Mouse (Mus musculus) MEL (cell line): ENCODE data around the gene Ctdsp2. TPM values are rescaled to one million over a fixed set of nuclear protein-coding genes. Genes with fewer than 3 reads are reported as not detected.

Source experiments
- DNase-seq: peaks from one replicate; pipeline ENCODE4 v3.0.0; 2011; ENCODE audit warnings: low read depth, low spot score
- H3K27ac ChIP-seq: 2 replicates; pipeline ENCODE4 v1.5.1; 2012; ENCODE audit warnings: low read depth, mild to moderate bottlenecking, control low read depth, low read length, moderate library complexity; ENCODE audit not compliant: control insufficient read depth
- H3K27me3 ChIP-seq, 2 experiments: fragments of 150-350 bp in 1 of 2; sonication (generic) in 1 of 2; 2 replicates each; pipeline ENCODE4 v1.6.1; 2012; ENCODE audit warnings: low read length in 2 of 2, mild to moderate bottlenecking in 2 of 2, improper control_type of control experiment in 1 of 2, moderate library complexity in 1 of 2; ENCODE audit not compliant: insufficient read depth in 2 of 2, control insufficient read depth in 1 of 2
- H3K36me3 ChIP-seq, 2 experiments: 2 replicates each; pipeline ENCODE4 v1.6.1; 2012 to 2014; ENCODE audit warnings: low read length in 2 of 2, improper control_type of control experiment in 1 of 2, inconsistent platforms in 1 of 2, mild to moderate bottlenecking in 1 of 2; ENCODE audit not compliant: insufficient read depth in 2 of 2, control insufficient read depth in 1 of 2
- H3K4me1 ChIP-seq, 2 experiments: fragments of 150-350 bp in 1 of 2; sonication (generic) in 1 of 2; 2 replicates each; pipeline ENCODE4 v1.6.1; 2012; ENCODE audit warnings: low read length in 2 of 2, improper control_type of control experiment in 1 of 2, mild to moderate bottlenecking in 1 of 2; ENCODE audit not compliant: insufficient read depth in 2 of 2, control insufficient read depth in 1 of 2
- H3K4me3 ChIP-seq, 2 experiments: fragments of 150-350 bp in 1 of 2; sonication (generic) in 1 of 2; 2 replicates each; pipeline ENCODE4 v1.5.1; 2012; ENCODE audit warnings: low read depth in 2 of 2, low read length in 2 of 2, mild to moderate bottlenecking in 2 of 2, moderate library complexity in 2 of 2, control low read depth in 1 of 2, improper control_type of control experiment in 1 of 2; ENCODE audit not compliant: control insufficient read depth in 1 of 2, insufficient read depth in 1 of 2
- H3K79me2 ChIP-seq: 2 replicates; pipeline ENCODE4 v1.6.1; 2012; ENCODE audit warnings: mild to moderate bottlenecking, low read length, moderate library complexity; ENCODE audit not compliant: control insufficient read depth, poor library complexity, insufficient read depth
- H3K9ac ChIP-seq: 2 replicates; pipeline ENCODE4 v1.6.1; 2012; ENCODE audit warnings: low read depth, mild to moderate bottlenecking, control low read depth, low read length, moderate library complexity; ENCODE audit not compliant: control insufficient read depth, poor library complexity, severe bottlenecking
- H3K9me3 ChIP-seq: fragments of 150-350 bp; sonication (generic); replicated peaks from 2 replicates; pipeline ENCODE4 v1.6.1; 2012; ENCODE audit warnings: mild to moderate bottlenecking, low read length, improper control_type of control experiment, moderate library complexity; ENCODE audit not compliant: insufficient read depth
- BHLHE40 ChIP-seq: IDR thresholded peaks from 2 replicates; pipeline ENCODE4 v1.6.1; 2012; ENCODE audit warnings: low read depth, mild to moderate bottlenecking, inconsistent platforms, low read length, improper control_type of control experiment, borderline replicate concordance
- CHD1 ChIP-seq: IDR thresholded peaks from 2 replicates; pipeline ENCODE4 v1.6.1; 2012; ENCODE audit warnings: low read depth, mild to moderate bottlenecking, inconsistent platforms, low read length, improper control_type of control experiment
- CHD2 ChIP-seq: IDR thresholded peaks from 2 replicates; pipeline ENCODE4 v1.6.1; 2011; ENCODE audit warnings: low read length, improper control_type of control experiment
- EP300 ChIP-seq, 2 experiments: IDR thresholded peaks; 2 replicates each; pipeline ENCODE4 v1.6.1; 2011; ENCODE audit warnings: improper control_type of control experiment in 2 of 2, low read length in 2 of 2, low read depth in 1 of 2, mild to moderate bottlenecking in 1 of 2
- JUND ChIP-seq: IDR thresholded peaks from 2 replicates; pipeline ENCODE4 v1.6.1; 2011; ENCODE audit warnings: low read depth, mild to moderate bottlenecking, improper control_type of control experiment, low read length
- MEF2A ChIP-seq: IDR thresholded peaks from 2 replicates; pipeline ENCODE4 v1.6.1; 2014; ENCODE audit warnings: low read depth, mild to moderate bottlenecking, inconsistent platforms, low read length, improper control_type of control experiment; ENCODE audit not compliant: poor library complexity, insufficient replicate concordance, severe bottlenecking; ENCODE audit errors: extremely low read depth
- MXI1 ChIP-seq: IDR thresholded peaks from 2 replicates; pipeline ENCODE4 v1.6.1; 2011; ENCODE audit warnings: mild to moderate bottlenecking, low read depth, low read length, improper control_type of control experiment
- MYB ChIP-seq: IDR thresholded peaks from 2 replicates; pipeline ENCODE4 v1.6.1; 2011; ENCODE audit warnings: mild to moderate bottlenecking, low read depth, low read length, improper control_type of control experiment
- MYC ChIP-seq: IDR thresholded peaks from 2 replicates; pipeline ENCODE4 v1.6.1; 2011; ENCODE audit warnings: low read depth, mild to moderate bottlenecking, low read length, improper control_type of control experiment, moderate library complexity
- POLR2A ChIP-seq, 2 experiments: IDR thresholded peaks; 2 replicates each; pipeline ENCODE4 v1.6.1; 2011 to 2012; ENCODE audit warnings: low read length in 2 of 2, mild to moderate bottlenecking in 2 of 2, control low read depth in 1 of 2, improper control_type of control experiment in 1 of 2, low read depth in 1 of 2, moderate library complexity in 1 of 2; ENCODE audit not compliant: control insufficient read depth in 1 of 2, insufficient read depth in 1 of 2, poor library complexity in 1 of 2
- POLR2AphosphoS5 ChIP-seq: IDR thresholded peaks from 2 replicates; pipeline ENCODE4 v1.6.1; 2012; ENCODE audit warnings: low read depth, borderline replicate concordance, mild to moderate bottlenecking, inconsistent platforms, low read length, moderate library complexity, mixed read lengths
- SIN3A ChIP-seq: IDR thresholded peaks from 2 replicates; pipeline ENCODE4 v1.6.1; 2012; ENCODE audit warnings: low read length, improper control_type of control experiment, inconsistent platforms
- TBP ChIP-seq: IDR thresholded peaks from 2 replicates; pipeline ENCODE4 v1.8.0; 2011; ENCODE audit warnings: low read depth, low read length, improper control_type of control experiment
- UBTF ChIP-seq: IDR thresholded peaks from 2 replicates; pipeline ENCODE4 v1.6.1; 2012; ENCODE audit warnings: low read depth, mild to moderate bottlenecking, inconsistent platforms, low read length, improper control_type of control experiment, moderate library complexity, borderline replicate concordance; ENCODE audit not compliant: insufficient read depth
- ZC3H11A ChIP-seq: IDR thresholded peaks from 2 replicates; pipeline ENCODE4 v1.6.1; 2012; ENCODE audit warnings: low read depth, mild to moderate bottlenecking, inconsistent platforms, low read length, improper control_type of control experiment
- ZKSCAN1 ChIP-seq: IDR thresholded peaks from 2 replicates; pipeline ENCODE4 v1.6.1; 2012; ENCODE audit warnings: low read depth, mild to moderate bottlenecking, inconsistent platforms, low read length, improper control_type of control experiment, moderate library complexity
- polyA plus RNA-seq, 2 experiments: library from polyadenylated mRNA; stranded (reverse) in 1 of 2; unstranded in 1 of 2; fragments of >175 nt in 1 of 2; fragments of >200 nt in 1 of 2; gene quantifications; 2 replicates each; pipeline versions ENCODE4 v1.2.1 to v1.2.4; 2012; ENCODE audit warnings: low replicate concordance in 2 of 2, low read depth in 1 of 2; ENCODE audit not compliant: insufficient read length in 2 of 2, insufficient read depth in 1 of 2, missing spikeins in 1 of 2
- total RNA-seq: library from RNA; depleted of rRNA; stranded (reverse); fragments of 300-350 nt; gene quantifications from 2 replicates; pipeline ENCODE4 v1.2.3, GENCODE M21; 2012

Gene Ctdsp2
- total and polyA plus RNA-seq, 3 experiments, result 16.7 to 69.3 TPM; not detected in 1

GRCm38 (mm10) chr10:126979121-126979635, 661 bp downstream of the Ctdsp2 start:
- DNase-seq, result no peak
- H3K27ac ChIP-seq, result 0 out of 2 replicates have a peak overlapping the region, but pooled peaks have one; percentile 31

DNA sequence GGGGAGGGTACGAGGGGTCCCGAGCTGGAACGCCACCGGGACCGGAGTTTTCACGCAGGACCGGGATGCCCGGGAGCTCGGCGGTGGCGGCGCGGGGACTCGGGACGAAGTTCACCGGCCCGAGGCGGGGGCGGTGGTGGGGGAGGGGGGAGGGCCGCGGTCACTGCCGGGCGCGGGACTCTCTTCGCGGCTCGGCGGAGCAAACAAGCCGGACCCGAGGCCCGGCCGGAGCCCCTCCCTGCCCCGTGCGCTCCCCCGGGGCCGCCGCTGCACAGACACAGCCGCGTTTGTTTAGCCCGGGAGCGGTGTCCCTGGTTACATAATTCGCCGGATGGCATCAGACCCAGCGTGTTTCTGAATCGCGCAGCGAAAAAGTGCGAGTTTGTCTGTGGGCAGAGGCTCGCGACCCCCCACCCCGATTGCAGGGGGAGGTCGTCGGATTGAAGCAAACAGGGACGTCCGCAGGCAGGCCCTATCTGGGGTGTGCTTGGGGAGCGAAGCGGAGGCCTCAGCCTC, 1.2 kb downstream of the Ctdsp2 start:
- Histone ChIP-seq H3K9me3 (no peaks in the 10 kb centered on the region), H3K36me3 (peaks cover 0 to 5% of the 10 kb centered on the region in 2 experiments; a peak in 3 of 4 replicates), H3K9ac (peak overlapping the region; percentile 76), H3K79me2 (peaks cover 36% of the 10 kb centered on the region), H3K27me3 (peaks cover 0 to 5% of the 10 kb centered on the region in 2 experiments; a peak in 3 of 4 replicates), H3K4me1 (peaks cover 2 to 17% of the 10 kb centered on the region in 2 experiments; a peak in 2 of 4 replicates), H3K4me3 (peak overlapping the region; percentile 76 to 89), H3K27ac (no peak overlapping the region)
- TF ChIP-seq MYB (no peak), POLR2A (IDR thresholded peaks at IDR 0.05; ENCODE audit: control insufficient read depth in 1 of 2, insufficient read depth in 1 of 2, low read depth in 1 of 2, low read length in 2 of 2, poor library complexity in 1 of 2) (0 out of 4 replicates have a peak, but pooled peaks of 1 of the 2 experiments have one; percentile 25), EP300 (IDR thresholded peaks at IDR 0.05; ENCODE audit: low read depth in 1 of 2, low read length in 2 of 2) (no peak), MXI1 (0 out of 2 replicates have a peak, but pooled peaks have one; percentile 33)
- DNase-seq, result peak; percentile 39

More at GRCm38 (mm10) chr10:126979121-126979635, 661 bp downstream of the Ctdsp2 start:
- Histone ChIP-seq H3K4me3 (peak overlapping the region; percentile 76 to 89), H3K9me3 (no peaks in the 10 kb centered on the region), H3K36me3 (peaks cover 0 to 5% of the 10 kb centered on the region in 2 experiments; a peak in 3 of 4 replicates), H3K79me2 (peaks cover 31% of the 10 kb centered on the region), H3K27me3 (peaks cover 0 to 5% of the 10 kb centered on the region in 2 experiments; a peak in 3 of 4 replicates), H3K9ac (peak overlapping the region; percentile 76), H3K4me1 (peaks cover 2 to 17% of the 10 kb centered on the region in 2 experiments; a peak in 2 of 4 replicates)
- TF ChIP-seq EP300 (IDR thresholded peaks at IDR 0.05; ENCODE audit: low read depth in 1 of 2, low read length in 2 of 2) (no peak), JUND (no peak), CHD1 (no peak), MEF2A (no peak), ZC3H11A (no peak), BHLHE40 (no peak), ZKSCAN1 (no peak), POLR2AphosphoS5 (no peak), CHD2 (no peak), SIN3A (0 out of 2 replicates have a peak, but pooled peaks have one; percentile 9), MXI1 (peak; percentile 38; the same call in 1 of the 2 replicates), POLR2A (IDR thresholded peaks at IDR 0.05; ENCODE audit: control insufficient read depth in 1 of 2, insufficient read depth in 1 of 2, low read depth in 1 of 2, low read length in 2 of 2, poor library complexity in 1 of 2) (0 out of 4 replicates have a peak, but pooled peaks of 1 of the 2 experiments have one; percentile 9), UBTF (no peak), MYC (no peak), TBP (no peak)
